Mouse (Mus musculus) CH12.LX (cell line): ENCODE measurements around the gene Robo3.

Experiments
- CHD1 ChIP-seq: IDR thresholded peaks from 2 replicates; pipeline ENCODE4 v1.6.1; 2012; ENCODE audit warnings: low read depth, low read length, improper control_type of control experiment, inconsistent platforms
- CTCF ChIP-seq, 2 experiments: IDR thresholded peaks in 1 of 2; conservative IDR thresholded peaks in 1 of 2; 2 replicates each; pipeline ENCODE4 v1.5.1; 2011 to 2012; ENCODE audit warnings: low read depth in 2 of 2, low read length in 2 of 2, improper control_type of control experiment in 1 of 2, inconsistent platforms in 1 of 2, mild to moderate bottlenecking in 1 of 2, moderate library complexity in 1 of 2
- HCFC1 ChIP-seq: IDR thresholded peaks from 2 replicates; pipeline ENCODE4 v1.6.1; 2012; ENCODE audit warnings: low read depth, mild to moderate bottlenecking, inconsistent platforms, low read length, improper control_type of control experiment
- JUN ChIP-seq: IDR thresholded peaks from 2 replicates; pipeline ENCODE4 v1.6.1; 2011; ENCODE audit warnings: low read depth, mild to moderate bottlenecking, low read length, improper control_type of control experiment, moderate library complexity; ENCODE audit not compliant: insufficient read depth
- JUND ChIP-seq: conservative IDR thresholded peaks from 2 replicates; pipeline ENCODE4 v1.6.1; 2011; ENCODE audit warnings: low read depth, low read length, improper control_type of control experiment
- MAFK ChIP-seq: IDR thresholded peaks from 2 replicates; pipeline ENCODE4 v1.6.1; 2011; ENCODE audit warnings: low read length, improper control_type of control experiment; ENCODE audit not compliant: insufficient replicate concordance
- MXI1 ChIP-seq: IDR thresholded peaks from 2 replicates; pipeline ENCODE4 v1.6.1; 2011; ENCODE audit warnings: mild to moderate bottlenecking, low read depth, low read length, improper control_type of control experiment
- POLR2AphosphoS2 ChIP-seq: IDR thresholded peaks from 2 replicates; pipeline ENCODE4 v1.6.1; 2011; ENCODE audit warnings: low read depth, low read length, improper control_type of control experiment
- RAD21 ChIP-seq: IDR thresholded peaks from 2 replicates; pipeline ENCODE4 v1.6.1; 2011; ENCODE audit warnings: low read depth, mild to moderate bottlenecking, low read length, improper control_type of control experiment, moderate library complexity
- ZNF384 ChIP-seq: IDR thresholded peaks from 2 replicates; pipeline ENCODE4 v1.6.1; 2012; ENCODE audit warnings: low read depth, low read length, improper control_type of control experiment, inconsistent platforms

- TF ChIP-seq MAFK (no peak), CTCF (conservative IDR thresholded peaks at IDR 0.05 in 1 of 2, IDR thresholded peaks at IDR 0.05 in 1 of 2; ENCODE audit: low read depth in 2 of 2, low read length in 2 of 2) (no peak), RAD21 (no peak), MXI1 (no peak), JUND (no peak), JUN (no peak), CHD1 (no peak), ZNF384 (no peak), HCFC1 (no peak), POLR2AphosphoS2 (no peak)
Measured at GRCm38 (mm10) chr9:37460961-37461340, 27.9 kb upstream of the Robo3 start.
